Mouse (Mus musculus): Measurements from ENCODE around the gene Stag1. TPM values are rescaled to one million over a fixed set of nuclear protein-coding genes. Genes with fewer than 3 reads are reported as not detected.

The Stag1 gene
- polyA plus RNA-seq, 1 experiment from 2014 or later: 69.9 TPM

DNA sequence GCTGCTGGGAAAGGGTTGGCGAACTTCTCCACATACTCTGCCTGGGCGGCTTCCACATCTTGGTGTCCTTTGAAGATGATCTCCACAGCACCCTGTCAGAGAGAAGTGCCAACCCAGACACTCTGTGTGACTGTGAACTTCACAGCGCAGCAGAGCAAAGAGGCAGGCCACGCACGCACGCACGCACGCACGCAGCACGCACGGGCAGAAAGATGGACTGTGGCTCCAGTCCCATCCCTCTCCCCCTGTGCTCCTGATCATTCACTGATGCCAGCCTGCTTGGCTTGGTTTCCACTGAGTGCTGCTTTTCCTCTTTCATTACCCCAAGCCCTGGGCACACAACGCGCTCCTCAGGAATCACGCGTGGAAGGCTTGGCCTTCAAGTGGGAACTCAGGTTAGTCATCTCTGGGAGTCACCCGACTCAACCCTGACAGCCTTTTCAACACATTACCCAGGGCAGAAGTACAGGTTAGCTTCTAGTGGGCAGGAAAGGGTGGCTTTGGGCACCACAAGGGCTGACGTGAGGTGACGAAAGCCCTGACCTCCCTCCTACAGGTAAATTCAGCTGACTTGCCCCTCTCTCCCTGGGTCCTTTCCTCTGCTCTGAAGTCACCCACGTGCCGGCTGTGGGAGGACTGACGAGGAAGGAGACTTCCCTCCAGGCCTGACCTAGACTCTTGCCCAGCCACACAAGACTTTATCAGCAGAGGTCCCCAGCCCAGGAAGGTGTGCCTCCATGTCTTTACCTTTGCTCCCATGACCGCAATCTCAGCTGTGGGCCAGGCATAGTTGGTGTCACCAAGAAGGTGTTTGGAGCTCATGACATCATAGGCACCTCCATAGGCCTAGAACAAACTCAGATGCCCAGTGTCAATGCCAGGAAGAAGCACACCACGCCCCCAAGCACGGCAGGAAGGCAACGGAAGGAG, 387.0 kb downstream of the Stag1 start:
- 94% methylated on average over 25 of the region's 25 CpGs for WGBS
- peaks cover 14% of the 10 kb centered on the region; the same call in 1 of the 2 replicates for H3K36me3 ChIP-seq (ENCODE audit: control insufficient read depth, insufficient read depth, low read length)
- no peaks in the 10 kb centered on the region for H3K4me1 ChIP-seq (ENCODE audit: control insufficient read depth, insufficient read depth, low read length)
- H3K27ac ChIP-seq (ENCODE audit: low read depth, low read length): no peak overlapping the region
- no peak overlapping the region for H3K4me2 ChIP-seq (replicated peaks; ENCODE audit: low read depth, low read length)
- H3K9me3 ChIP-seq (ENCODE audit: control insufficient read depth, low read length): no peaks in the 10 kb centered on the region
- H3K9ac ChIP-seq (ENCODE audit: low read depth, low read length): no peak overlapping the region
- no peak for ATAC-seq (ENCODE audit: low FRiP score, low TSS enrichment)
- H3K4me3 ChIP-seq (ENCODE audit: low read length): no peak overlapping the region
- H3K27me3 ChIP-seq (ENCODE audit: control insufficient read depth, insufficient read depth, low read length): no peaks in the 10 kb centered on the region

- no peak overlapping the region for H3K27ac ChIP-seq (ENCODE audit: low read depth, low read length)
- H3K4me2 ChIP-seq (replicated peaks; ENCODE audit: low read depth, low read length): no peak overlapping the region
- WGBS: 94% methylated on average over 5 of the region's 5 CpGs
- H3K9me3 ChIP-seq (ENCODE audit: control insufficient read depth, low read length): no peaks in the 10 kb centered on the region
- no peak for ATAC-seq (ENCODE audit: low FRiP score, low TSS enrichment)
- H3K4me3 ChIP-seq (ENCODE audit: low read length): no peak overlapping the region
- H3K27me3 ChIP-seq (ENCODE audit: control insufficient read depth, insufficient read depth, low read length): no peaks in the 10 kb centered on the region
- peaks cover 15% of the 10 kb centered on the region; the same call in 1 of the 2 replicates for H3K36me3 ChIP-seq (ENCODE audit: control insufficient read depth, insufficient read depth, low read length)
- H3K4me1 ChIP-seq (ENCODE audit: control insufficient read depth, insufficient read depth, low read length): no peaks in the 10 kb centered on the region
- no peak overlapping the region for H3K9ac ChIP-seq (ENCODE audit: low read depth, low read length)
Measured at GRCm38 (mm10) chr9:100987006-100987405, 389.4 kb downstream of the Stag1 start.

- no peak overlapping the region for H3K9ac ChIP-seq (ENCODE audit: low read depth, low read length)
- H3K27ac ChIP-seq (ENCODE audit: low read depth, low read length): no peak overlapping the region
- no peak for ATAC-seq (ENCODE audit: low FRiP score, low TSS enrichment)
- H3K4me2 ChIP-seq (replicated peaks; ENCODE audit: low read depth, low read length): no peak overlapping the region
- WGBS: 84% methylated on average over 3 of the region's 3 CpGs
- H3K27me3 ChIP-seq (ENCODE audit: control insufficient read depth, insufficient read depth, low read length): no peaks in the 10 kb centered on the region
- no peaks in the 10 kb centered on the region for H3K4me1 ChIP-seq (ENCODE audit: control insufficient read depth, insufficient read depth, low read length)
- H3K9me3 ChIP-seq (ENCODE audit: control insufficient read depth, low read length): no peaks in the 10 kb centered on the region
- no peak overlapping the region for H3K4me3 ChIP-seq (ENCODE audit: low read length)
- H3K36me3 ChIP-seq (ENCODE audit: control insufficient read depth, insufficient read depth, low read length): peaks cover 11% of the 10 kb centered on the region; the same call in 1 of the 2 replicates
Measured at GRCm38 (mm10) chr9:100987850-100988249, 390.3 kb downstream of the Stag1 start.

DNA sequence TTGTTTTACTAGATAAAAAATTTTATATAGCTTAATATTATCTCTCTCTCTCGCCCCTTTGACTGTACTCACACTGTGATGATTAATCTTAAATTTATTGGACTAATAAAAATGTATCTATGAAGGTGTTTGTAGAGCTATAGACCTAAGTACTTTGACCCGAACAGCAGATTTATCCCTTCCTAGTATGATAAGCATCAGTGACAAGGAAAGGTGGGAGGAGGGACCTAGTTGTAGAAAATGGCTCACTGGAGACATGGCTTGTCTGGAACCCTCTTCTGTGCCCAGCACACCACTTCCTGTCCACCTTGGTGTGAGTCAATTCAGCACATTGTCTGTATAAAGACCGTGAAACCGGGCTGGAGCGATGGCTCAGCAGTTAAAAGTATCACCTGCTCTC, 393.0 kb downstream of the Stag1 start:
- no peak overlapping the region for H3K4me3 ChIP-seq (ENCODE audit: low read length)
- H3K27me3 ChIP-seq (ENCODE audit: control insufficient read depth, insufficient read depth, low read length): no peaks in the 10 kb centered on the region
- no peaks in the 10 kb centered on the region for H3K9me3 ChIP-seq (ENCODE audit: control insufficient read depth, low read length)
- H3K4me2 ChIP-seq (replicated peaks; ENCODE audit: low read depth, low read length): no peak overlapping the region
- H3K36me3 ChIP-seq (ENCODE audit: control insufficient read depth, insufficient read depth, low read length): peaks cover 13% of the 10 kb centered on the region; the same call in 1 of the 2 replicates
- H3K27ac ChIP-seq (ENCODE audit: low read depth, low read length): no peak overlapping the region
- 88% methylated on average over 5 of the region's 5 CpGs for WGBS
- ATAC-seq (ENCODE audit: low FRiP score, low TSS enrichment): no peak
- H3K4me1 ChIP-seq (ENCODE audit: control insufficient read depth, insufficient read depth, low read length): 0 out of 2 replicates have a peak, but pooled peaks cover under 1% of the 10 kb centered on the region
- H3K9ac ChIP-seq (ENCODE audit: low read depth, low read length): no peak overlapping the region

- Histone ChIP-seq H3K9me3 (ENCODE audit: control insufficient read depth, low read length) (no peaks in the 10 kb centered on the region), H3K27ac (ENCODE audit: low read depth, low read length) (no peak overlapping the region), H3K4me3 (ENCODE audit: low read length) (no peak overlapping the region), H3K36me3 (ENCODE audit: control insufficient read depth, insufficient read depth, low read length) (peaks cover 11% of the 10 kb centered on the region; the same call in 1 of the 2 replicates), H3K9ac (ENCODE audit: low read depth, low read length) (no peak overlapping the region), H3K4me1 (ENCODE audit: control insufficient read depth, insufficient read depth, low read length) (0 out of 2 replicates have a peak, but pooled peaks cover 4% of the 10 kb centered on the region), H3K4me2 (replicated peaks; ENCODE audit: low read depth, low read length) (no peak overlapping the region), H3K27me3 (ENCODE audit: control insufficient read depth, insufficient read depth, low read length) (no peaks in the 10 kb centered on the region)
- no peak for ATAC-seq (ENCODE audit: low FRiP score, low TSS enrichment)
- WGBS: 88% methylated on average over 2 of the region's 2 CpGs
Measured at GRCm38 (mm10) chr9:100991321-100991720, 393.7 kb downstream of the Stag1 start.

- no peak overlapping the region for H3K27ac ChIP-seq (ENCODE audit: low read depth, low read length)
- H3K27me3 ChIP-seq (ENCODE audit: control insufficient read depth, insufficient read depth, low read length): no peaks in the 10 kb centered on the region
- H3K4me1 ChIP-seq (ENCODE audit: control insufficient read depth, insufficient read depth, low read length): 0 out of 2 replicates have a peak, but pooled peaks cover 4% of the 10 kb centered on the region
- WGBS: 95% methylated on average over 2 of the region's 2 CpGs
- ATAC-seq (ENCODE audit: low FRiP score, low TSS enrichment): no peak
- H3K4me3 ChIP-seq (ENCODE audit: low read length): no peak overlapping the region
- no peak overlapping the region for H3K9ac ChIP-seq (ENCODE audit: low read depth, low read length)
- H3K4me2 ChIP-seq (replicated peaks; ENCODE audit: low read depth, low read length): no peak overlapping the region
- H3K9me3 ChIP-seq (ENCODE audit: control insufficient read depth, low read length): no peaks in the 10 kb centered on the region
- H3K36me3 ChIP-seq (ENCODE audit: control insufficient read depth, insufficient read depth, low read length): peaks cover 11% of the 10 kb centered on the region; the same call in 1 of the 2 replicates
Measured at GRCm38 (mm10) chr9:100992191-100992590, 394.6 kb downstream of the Stag1 start.

DNA sequence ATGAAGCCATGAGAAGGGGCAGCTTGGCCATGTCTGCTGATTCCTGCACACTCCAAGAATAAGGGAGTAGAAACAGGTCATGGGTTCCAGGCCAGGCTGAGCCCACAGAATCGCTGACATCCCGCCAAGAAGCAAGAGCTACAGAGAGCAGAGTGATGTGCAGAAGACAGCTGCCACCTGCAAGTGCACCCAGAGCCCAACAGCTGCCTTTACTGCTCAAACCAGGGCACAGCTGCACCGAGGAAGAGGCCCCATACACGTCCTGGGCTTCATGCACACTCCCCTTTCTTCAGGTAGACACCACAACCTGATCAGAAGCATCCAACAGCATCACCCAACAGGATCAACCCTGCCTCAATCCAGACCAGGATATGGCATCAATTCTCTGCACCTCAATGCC, 396.3 kb downstream of the Stag1 start:
- Histone ChIP-seq H3K27me3 (ENCODE audit: control insufficient read depth, insufficient read depth, low read length) (no peaks in the 10 kb centered on the region), H3K36me3 (ENCODE audit: control insufficient read depth, insufficient read depth, low read length) (peaks cover 11% of the 10 kb centered on the region; the same call in 1 of the 2 replicates), H3K4me2 (replicated peaks; ENCODE audit: low read depth, low read length) (no peak overlapping the region), H3K4me3 (ENCODE audit: low read length) (no peak overlapping the region), H3K9ac (ENCODE audit: low read depth, low read length) (no peak overlapping the region), H3K9me3 (ENCODE audit: control insufficient read depth, low read length) (no peaks in the 10 kb centered on the region), H3K27ac (ENCODE audit: low read depth, low read length) (no peak overlapping the region), H3K4me1 (ENCODE audit: control insufficient read depth, insufficient read depth, low read length) (0 out of 2 replicates have a peak, but pooled peaks cover 4% of the 10 kb centered on the region)
- no peak for ATAC-seq (ENCODE audit: low FRiP score, low TSS enrichment)
- WGBS: 86% methylated on average over 4 of the region's 4 CpGs

- Histone ChIP-seq H3K27ac (ENCODE audit: low read depth, low read length) (no peak overlapping the region), H3K9me3 (ENCODE audit: control insufficient read depth, low read length) (0 out of 2 replicates have a peak, but pooled peaks cover 2% of the 10 kb centered on the region), H3K27me3 (ENCODE audit: control insufficient read depth, insufficient read depth, low read length) (no peaks in the 10 kb centered on the region), H3K4me3 (ENCODE audit: low read length) (no peak overlapping the region), H3K36me3 (ENCODE audit: control insufficient read depth, insufficient read depth, low read length) (peaks cover 8% of the 10 kb centered on the region; the same call in 1 of the 2 replicates), H3K4me2 (replicated peaks; ENCODE audit: low read depth, low read length) (no peak overlapping the region), H3K4me1 (ENCODE audit: control insufficient read depth, insufficient read depth, low read length) (0 out of 2 replicates have a peak, but pooled peaks cover 4% of the 10 kb centered on the region), H3K9ac (ENCODE audit: low read depth, low read length) (no peak overlapping the region)
- no peak for ATAC-seq (ENCODE audit: low FRiP score, low TSS enrichment)
- WGBS: 93% methylated on average over 2 of the region's 2 CpGs
Measured at GRCm38 (mm10) chr9:100997138-100997537, 399.5 kb downstream of the Stag1 start.

- WGBS: 93% methylated on average over 4 of the region's 4 CpGs
- Histone ChIP-seq H3K4me3 (ENCODE audit: low read length) (no peak overlapping the region), H3K9me3 (ENCODE audit: control insufficient read depth, low read length) (0 out of 2 replicates have a peak, but pooled peaks cover 3% of the 10 kb centered on the region), H3K27me3 (ENCODE audit: control insufficient read depth, insufficient read depth, low read length) (no peaks in the 10 kb centered on the region), H3K4me2 (replicated peaks; ENCODE audit: low read depth, low read length) (no peak overlapping the region), H3K4me1 (ENCODE audit: control insufficient read depth, insufficient read depth, low read length) (0 out of 2 replicates have a peak, but pooled peaks cover 5% of the 10 kb centered on the region), H3K27ac (ENCODE audit: low read depth, low read length) (no peak overlapping the region), H3K36me3 (ENCODE audit: control insufficient read depth, insufficient read depth, low read length) (no peaks in the 10 kb centered on the region), H3K9ac (ENCODE audit: low read depth, low read length) (no peak overlapping the region)
- ATAC-seq (ENCODE audit: low FRiP score, low TSS enrichment): no peak
Measured at GRCm38 (mm10) chr9:101002053-101002452, 404.5 kb downstream of the Stag1 start.

Data from kidney, embryonic 14.5 days (tissue).